Mouse (Mus musculus) neural tube, embryonic 15.5 days (tissue): ENCODE data around the gene Eif1. TPM values are rescaled to one million over a fixed set of nuclear protein-coding genes. Genes with fewer than 3 reads are reported as not detected.
A peak's percentile ranks its signal among the peaks of the same experiment; 100 is the strongest.
"Not testable (repeated sequence)": the region's sequence is repeated elsewhere in the genome, so short reads cannot be mapped to it uniquely, and the experiment has no call there.

Experiments
- ATAC-seq: fragments of 200-750 bp; cut with Nextera tagmentation; 2 replicates; pipeline ENCODE4 v1.8.0; 2017; ENCODE audit warnings: mild to moderate bottlenecking, moderate TSS enrichment, moderate library complexity; ENCODE audit not compliant: low FRiP score
- H3K27ac ChIP-seq: fragments of 300-500 bp; sonication (generic); replicated peaks from 2 replicates; pipeline ENCODE4 v1.5.1; 2015; ENCODE audit warnings: mild to moderate bottlenecking, inconsistent platforms
- H3K27me3 ChIP-seq: fragments of 300-500 bp; sonication (generic); replicated peaks from 2 replicates; pipeline ENCODE4 v1.6.1; 2015; ENCODE audit warnings: inconsistent platforms
- H3K36me3 ChIP-seq: fragments of 300-500 bp; sonication (generic); 2 replicates; pipeline ENCODE4 v1.6.1; 2015; ENCODE audit warnings: inconsistent platforms
- H3K4me1 ChIP-seq: fragments of 300-500 bp; sonication (generic); 2 replicates; pipeline ENCODE4 v1.6.1; 2015; ENCODE audit warnings: inconsistent platforms
- H3K4me2 ChIP-seq: fragments of 300-500 bp; sonication (generic); 2 replicates; pipeline ENCODE4 v1.6.1; 2015; ENCODE audit warnings: inconsistent platforms, mild to moderate bottlenecking, moderate library complexity
- H3K4me3 ChIP-seq: fragments of 300-500 bp; sonication (generic); replicated peaks from 2 replicates; pipeline ENCODE4 v1.5.1; 2015; ENCODE audit warnings: mild to moderate bottlenecking, inconsistent platforms
- H3K9ac ChIP-seq: fragments of 300-500 bp; sonication (generic); replicated peaks from 2 replicates; pipeline ENCODE4 v1.6.1; 2015; ENCODE audit warnings: mild to moderate bottlenecking, inconsistent platforms
- H3K9me3 ChIP-seq: fragments of 300-500 bp; sonication (generic); replicated peaks from 2 replicates; pipeline ENCODE4 v1.6.1; 2016; ENCODE audit warnings: inconsistent platforms
- WGBS: fragments of 180-500 bp; shearing (Covaris S2); methylation state at CpG from one replicate; pipeline ENCODE4 v1.1.7; 2015; ENCODE audit warnings: mixed read lengths; 5-methylcytosine and 5-hydroxymethylcytosine counted together
- polyA plus RNA-seq: library from polyadenylated mRNA; unstranded; fragments of >200 nt; fragmentation: Nextera tagmentation; extraction: Ambion mirVana; gene quantifications from 2 replicates; pipeline ENCODE4 v1.2.1, GENCODE M21; 2015

The Eif1 gene
- polyA plus RNA-seq, 1 experiment from 2014 or later = 1,270 TPM

DNA sequence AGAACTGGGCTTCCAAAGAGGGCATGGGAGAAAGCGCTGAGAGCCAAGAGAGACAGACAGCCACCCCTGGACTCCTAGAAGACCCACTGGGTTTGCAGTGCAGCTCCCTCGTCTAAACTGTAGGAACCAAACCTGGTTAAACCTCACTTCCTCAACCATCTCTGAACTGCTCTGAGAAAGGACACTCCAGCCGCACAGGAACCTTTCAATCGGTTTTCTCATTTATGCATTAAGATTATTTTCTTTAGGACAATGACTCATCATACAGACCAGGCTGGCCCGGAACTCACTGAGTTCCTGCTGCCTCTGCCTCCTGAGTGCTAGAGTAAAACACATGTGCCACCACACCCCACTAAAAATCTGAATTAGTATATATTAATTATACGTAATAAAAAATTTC is 8.1 kb downstream of the Eif1 start:
- no peaks in the 10 kb centered on the region for H3K9me3 ChIP-seq
- no peaks in the 10 kb centered on the region for H3K27me3 ChIP-seq
- peaks cover 26% of the 10 kb centered on the region for H3K4me1 ChIP-seq
- H3K9ac ChIP-seq = no peak overlapping the region
- H3K36me3 ChIP-seq = peaks cover under 1% of the 10 kb centered on the region; the same call in 1 of the 2 replicates
- ATAC-seq = no peak
- H3K4me2 ChIP-seq = no peak overlapping the region
- no peak overlapping the region for H3K27ac ChIP-seq
- no peak overlapping the region for H3K4me3 ChIP-seq
- 90% methylated on average over 6 of the region's 6 CpGs for WGBS

DNA sequence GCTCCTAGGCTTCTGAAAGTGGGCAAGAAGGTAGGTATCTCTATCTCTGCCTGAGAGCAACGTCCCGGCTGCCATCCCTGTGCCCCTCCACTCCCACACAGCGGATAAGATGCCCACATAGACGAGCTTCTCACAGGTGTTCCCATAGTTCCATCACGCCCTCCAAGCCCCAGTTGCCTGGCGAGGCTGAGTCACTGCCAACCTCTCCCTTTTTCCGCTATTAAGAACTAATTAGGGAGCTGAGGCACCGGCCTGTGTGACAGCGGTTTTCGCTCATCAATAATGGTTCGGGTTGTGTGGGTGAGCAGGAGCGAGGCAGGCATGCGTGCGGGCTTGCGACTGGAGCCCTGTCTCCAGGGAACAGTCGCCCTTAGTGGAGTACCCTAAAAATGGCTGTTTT is 10.6 kb downstream of the Eif1 start:
- H3K4me1 ChIP-seq = peaks cover 43% of the 10 kb centered on the region
- WGBS = 34% methylated on average over 16 of the region's 16 CpGs
- no peaks in the 10 kb centered on the region for H3K36me3 ChIP-seq
- H3K27ac ChIP-seq = 0 out of 2 replicates have a peak overlapping the region, but pooled peaks have one; percentile 33
- H3K9me3 ChIP-seq = no peaks in the 10 kb centered on the region
- H3K4me2 ChIP-seq = no peak overlapping the region
- H3K27me3 ChIP-seq = no peaks in the 10 kb centered on the region
- H3K4me3 ChIP-seq = no peak overlapping the region
- ATAC-seq = no peak
- H3K9ac ChIP-seq = no peak overlapping the region

DNA sequence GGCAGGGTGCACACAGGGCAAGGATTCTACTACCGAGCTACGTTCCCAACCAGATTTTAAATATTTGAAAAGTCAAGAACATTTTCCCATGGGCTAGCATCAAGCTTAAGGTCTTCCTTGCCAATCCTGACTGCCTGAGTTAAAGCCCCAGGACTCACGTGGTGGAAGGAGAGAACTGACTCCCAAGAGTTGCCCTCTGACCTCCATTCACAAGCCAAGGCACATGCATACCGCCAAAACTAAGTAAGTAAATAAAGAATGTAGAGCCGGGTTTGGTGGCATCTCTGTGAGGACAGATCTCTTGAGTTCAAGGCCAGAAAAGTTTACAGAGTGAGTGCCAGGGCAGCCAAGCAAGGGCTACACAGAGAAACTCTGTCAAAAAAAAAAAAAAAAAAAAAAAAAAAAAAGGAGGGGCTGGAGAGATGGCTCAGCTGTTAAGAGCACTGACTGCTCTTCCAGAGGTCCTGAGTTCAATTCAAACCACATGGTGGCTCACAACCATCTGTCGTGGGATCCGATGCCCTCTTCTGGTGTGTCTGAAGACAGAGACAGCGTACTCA is 11.2 kb downstream of the Eif1 start:
- ATAC-seq, H3K27ac ChIP-seq, H3K9me3 ChIP-seq, H3K27me3 ChIP-seq, H3K4me2 ChIP-seq, H3K36me3 ChIP-seq, H3K4me3 ChIP-seq, H3K9ac ChIP-seq: not testable (repeated sequence)
- peaks cover 50% of the 10 kb centered on the region for H3K4me1 ChIP-seq
- WGBS = 63% methylated on average over 8 of the region's 8 CpGs

DNA sequence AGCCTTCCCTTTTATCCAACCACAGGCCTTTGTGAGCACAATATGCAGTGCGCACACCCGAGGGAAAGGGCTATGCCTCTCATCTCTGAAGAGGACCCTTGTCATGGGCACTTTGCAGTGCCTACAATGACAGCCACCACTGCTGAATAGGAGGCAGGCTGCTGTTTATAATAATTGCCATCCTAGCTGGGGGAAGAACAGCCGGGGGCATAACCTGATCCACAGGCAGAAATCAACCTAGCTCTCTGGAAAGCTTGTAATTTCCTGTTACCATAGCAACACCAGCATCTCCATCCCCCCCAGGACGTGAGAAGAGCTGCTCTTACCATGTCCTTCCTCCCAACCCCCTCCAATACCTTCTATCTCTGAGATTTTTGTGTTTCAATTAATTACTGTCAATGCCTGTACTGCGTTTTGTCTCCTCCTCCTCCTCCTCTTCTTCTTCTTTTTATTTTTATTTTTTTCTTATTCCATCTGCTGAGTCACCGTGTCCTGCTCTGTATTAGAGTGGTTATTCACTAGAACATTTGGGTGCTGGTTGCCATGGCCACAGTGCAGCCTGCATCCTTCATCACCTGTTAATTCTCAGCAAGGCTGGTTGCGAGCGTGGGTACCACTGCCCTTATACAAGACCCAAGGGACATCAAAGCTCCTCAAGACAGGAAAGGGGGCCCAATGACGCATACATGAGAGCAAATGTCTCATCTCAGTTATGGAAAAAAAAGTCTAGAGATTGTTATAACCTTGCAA is 13.3 kb downstream of the Eif1 start:
- Histone ChIP-seq H3K9ac (no peak overlapping the region), H3K27me3 (no peaks in the 10 kb centered on the region), H3K4me3 (no peak overlapping the region), H3K27ac (peak overlapping the region; percentile 85), H3K36me3 (no peaks in the 10 kb centered on the region), H3K9me3 (no peaks in the 10 kb centered on the region), H3K4me1 (peaks cover 48% of the 10 kb centered on the region), H3K4me2 (peak overlapping the region; percentile 15; the same call in 1 of the 2 replicates)
- peak; percentile 75 for ATAC-seq
- 22% methylated on average over 9 of the region's 9 CpGs for WGBS

DNA sequence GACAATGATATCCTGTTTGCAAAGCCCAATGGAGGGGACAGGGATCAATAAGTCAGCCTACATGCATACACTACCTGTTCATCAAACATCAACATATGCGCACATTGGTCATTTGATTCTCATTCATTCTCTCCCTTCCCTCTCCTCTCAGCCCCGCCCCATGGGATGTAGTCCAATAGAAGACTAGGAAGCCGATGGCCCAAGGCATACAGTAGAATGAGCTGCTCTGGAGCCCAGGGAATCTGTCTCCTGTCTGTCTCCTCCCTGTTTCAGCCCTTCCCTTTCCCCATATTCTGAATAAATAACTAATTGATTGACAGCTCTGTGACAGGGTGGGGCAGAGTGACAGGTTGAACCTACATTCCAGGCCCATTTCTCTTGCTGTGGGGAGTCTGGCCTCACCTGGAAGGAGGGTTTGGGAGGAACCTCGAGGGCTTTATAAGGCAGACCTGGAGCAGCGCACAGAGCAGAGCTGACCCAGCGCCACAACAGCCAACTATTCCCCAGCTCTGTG is 14.3 kb downstream of the Eif1 start, which contains the start of gene Gast:
Gene Gast (plus strand): TSS at position 464 of the 514 bp plus-strand sequence.
- Histone ChIP-seq H3K27me3 (no peaks in the 10 kb centered on the region), H3K27ac (peak within 1 kb of the TSS; percentile 85), H3K9me3 (no peaks in the 10 kb centered on the region), H3K4me1 (peaks cover 48% of the 10 kb centered on the region), H3K36me3 (no peaks in the 10 kb centered on the region), H3K4me3 (no peak within 1 kb of the TSS), H3K4me2 (peak within 1 kb of the TSS; percentile 15; the same call in 1 of the 2 replicates), H3K9ac (no peak within 1 kb of the TSS)
- 71% methylated on average over 6 of the region's 6 CpGs for WGBS
- ATAC-seq = no peak

DNA sequence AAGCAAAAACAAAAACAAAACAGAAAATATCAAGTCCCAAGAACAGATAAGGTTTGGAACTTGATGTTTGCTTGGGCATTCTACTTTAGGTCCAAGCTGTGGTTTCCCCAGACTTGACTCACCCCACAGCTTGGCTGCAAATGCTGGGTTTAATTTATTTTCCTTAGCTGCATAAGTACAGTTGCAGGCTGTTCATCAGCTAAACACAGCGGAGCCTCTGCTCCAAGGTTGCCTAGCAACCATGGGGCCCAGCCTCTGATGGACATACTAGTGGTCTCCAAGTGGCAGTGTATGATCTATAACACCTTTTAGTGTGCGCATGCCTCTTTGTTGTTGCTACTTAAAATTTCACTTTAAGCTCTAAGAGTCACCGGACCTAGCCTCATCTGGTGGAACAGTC is 16.0 kb downstream of the Eif1 start:
- Histone ChIP-seq H3K4me2 (no peak overlapping the region), H3K4me1 (peaks cover 38% of the 10 kb centered on the region), H3K4me3 (no peak overlapping the region), H3K36me3 (no peaks in the 10 kb centered on the region), H3K27me3 (no peaks in the 10 kb centered on the region), H3K9me3 (no peaks in the 10 kb centered on the region), H3K9ac (no peak overlapping the region), H3K27ac (peak overlapping the region; percentile 69)
- 28% methylated on average over 3 of the region's 3 CpGs for WGBS
- 0 out of 2 replicates have a peak, but pooled peaks have one; percentile 28 for ATAC-seq

DNA sequence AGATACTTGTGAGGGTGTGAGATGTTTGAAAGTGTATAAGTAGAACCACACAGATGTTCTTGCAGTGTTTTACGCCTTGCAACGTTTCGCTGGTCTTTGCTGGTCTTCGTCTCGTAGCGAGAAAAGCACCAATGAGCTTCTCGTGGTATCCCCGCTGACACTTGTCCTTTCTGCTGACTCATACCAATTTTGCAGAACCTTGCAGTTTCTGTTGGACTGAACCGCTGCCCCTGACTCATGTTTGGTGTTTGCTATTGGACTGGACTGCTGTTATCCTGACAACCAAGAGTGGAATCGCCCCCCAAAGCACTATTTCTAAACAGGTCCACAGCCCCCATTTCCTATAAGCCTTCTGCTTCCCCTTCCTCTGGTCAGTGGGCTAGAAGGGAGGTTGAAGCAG is 24.6 kb downstream of the Eif1 start:
- no peak for ATAC-seq
- whole genome bisulfite sequencing = 88% methylated on average over 10 of the region's 10 CpGs
- no peaks in the 10 kb centered on the region for H3K27me3 ChIP-seq

DNA sequence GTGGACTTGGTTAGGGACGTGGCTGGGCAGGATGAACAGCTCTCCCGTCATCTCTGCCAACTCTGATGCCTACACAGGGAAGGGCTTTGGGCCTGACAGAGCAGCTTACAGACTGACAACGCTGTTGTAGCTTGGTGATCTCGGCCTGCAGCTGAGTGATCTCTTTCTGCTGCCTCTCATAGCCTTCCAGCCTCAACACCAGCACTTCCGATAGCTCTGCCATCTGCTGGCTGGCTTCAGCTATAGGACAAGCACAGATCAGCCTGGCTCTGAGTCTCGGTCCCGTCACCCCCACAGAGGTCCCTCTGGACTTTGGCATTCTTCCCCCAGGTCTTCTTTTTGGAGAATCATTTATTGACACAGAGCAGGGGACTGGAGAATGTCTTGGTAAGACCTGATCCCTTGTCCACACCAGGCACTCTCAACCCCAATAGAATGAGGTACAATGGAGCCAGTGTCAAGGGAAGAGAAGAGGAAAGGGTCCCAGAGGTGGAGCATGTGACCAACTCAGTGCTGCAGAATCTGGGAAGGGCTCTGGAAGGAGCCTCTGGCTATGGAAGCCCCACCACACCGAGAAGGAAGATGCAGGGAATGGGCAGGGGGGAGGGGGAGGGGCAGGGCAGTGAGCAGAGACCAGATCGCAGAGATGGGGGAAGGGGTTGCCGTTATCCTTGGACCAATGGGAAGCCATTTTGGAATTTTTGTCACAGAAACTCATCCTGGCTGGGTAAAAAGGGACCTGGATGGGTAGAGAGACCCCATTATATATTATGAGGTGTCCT is 32.6 kb downstream of the Eif1 start:
- H3K27ac ChIP-seq = peak overlapping the region; percentile 51; the same call in 1 of the 2 replicates
- no peak overlapping the region for H3K4me3 ChIP-seq
- no peak for ATAC-seq
- H3K4me2 ChIP-seq = no peak overlapping the region
- no peaks in the 10 kb centered on the region for H3K36me3 ChIP-seq
- H3K9ac ChIP-seq = peak overlapping the region; percentile 30; the same call in 1 of the 2 replicates
- H3K9me3 ChIP-seq = no peaks in the 10 kb centered on the region
- WGBS = 34% methylated on average over 10 of the region's 10 CpGs
- peaks cover 40% of the 10 kb centered on the region for H3K4me1 ChIP-seq
- no peaks in the 10 kb centered on the region; the same call in 1 of the 2 replicates for H3K27me3 ChIP-seq

More for the DNA sequence above, 24.6 kb downstream of the Eif1 start:
- no peak overlapping the region for H3K4me2 ChIP-seq
- no peaks in the 10 kb centered on the region for H3K9me3 ChIP-seq
- H3K36me3 ChIP-seq = no peaks in the 10 kb centered on the region
- H3K4me1 ChIP-seq = peaks cover 10% of the 10 kb centered on the region
- no peak overlapping the region for H3K9ac ChIP-seq
- H3K27ac ChIP-seq = no peak overlapping the region
- no peak overlapping the region for H3K4me3 ChIP-seq

DNA sequence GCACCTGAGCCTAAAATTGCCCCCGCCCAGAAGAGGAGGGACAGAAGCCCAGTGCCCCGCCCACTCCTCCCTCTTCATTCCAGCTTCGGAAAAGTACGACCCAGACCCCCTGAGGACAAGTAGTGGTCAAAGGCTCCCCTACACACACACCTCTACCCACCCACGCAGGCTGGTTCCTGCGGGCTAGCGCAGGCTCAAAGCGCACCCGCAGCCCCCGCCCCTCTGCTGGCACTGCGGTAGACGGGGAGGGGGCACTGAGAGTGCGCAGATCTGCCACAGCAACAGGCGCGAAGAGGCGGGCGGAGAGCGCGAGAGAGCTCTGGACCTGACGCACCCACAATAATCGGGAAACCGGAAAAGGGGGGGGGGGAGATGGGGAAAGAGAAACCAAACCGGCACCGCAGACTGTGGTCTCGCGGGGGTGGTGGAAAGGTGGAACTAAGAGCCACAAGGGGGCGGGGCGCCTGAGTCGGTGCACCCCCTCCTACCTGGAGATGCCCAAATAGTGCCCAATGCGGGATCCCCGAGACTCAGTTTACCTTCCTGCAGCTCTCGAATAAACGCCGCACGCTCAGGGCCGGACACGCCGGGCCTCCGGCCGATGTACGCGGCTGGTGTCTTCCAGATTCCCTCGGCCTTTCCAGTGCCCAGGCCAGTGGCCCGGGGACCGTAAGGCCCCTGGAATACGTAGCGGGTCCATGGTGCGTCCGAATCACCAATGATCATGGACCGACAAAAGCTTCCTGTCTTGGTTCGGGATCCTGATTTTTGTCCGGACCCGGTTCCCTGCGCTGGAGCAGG is 35.7 kb downstream of the Eif1 start:
- Histone ChIP-seq H3K4me1 (peaks cover 31% of the 10 kb centered on the region), H3K27me3 (peaks cover 15% of the 10 kb centered on the region; the same call in 1 of the 2 replicates), H3K9me3 (no peaks in the 10 kb centered on the region), H3K36me3 (no peaks in the 10 kb centered on the region), H3K4me2 (peak overlapping the region; percentile 98), H3K4me3 (peak overlapping the region; percentile 82), H3K9ac (peak overlapping the region; percentile 72), H3K27ac (peak overlapping the region; percentile 80)
- ATAC-seq = peak; percentile 56
- WGBS = under 1% methylated on average over 54 of the region's 54 CpGs

DNA sequence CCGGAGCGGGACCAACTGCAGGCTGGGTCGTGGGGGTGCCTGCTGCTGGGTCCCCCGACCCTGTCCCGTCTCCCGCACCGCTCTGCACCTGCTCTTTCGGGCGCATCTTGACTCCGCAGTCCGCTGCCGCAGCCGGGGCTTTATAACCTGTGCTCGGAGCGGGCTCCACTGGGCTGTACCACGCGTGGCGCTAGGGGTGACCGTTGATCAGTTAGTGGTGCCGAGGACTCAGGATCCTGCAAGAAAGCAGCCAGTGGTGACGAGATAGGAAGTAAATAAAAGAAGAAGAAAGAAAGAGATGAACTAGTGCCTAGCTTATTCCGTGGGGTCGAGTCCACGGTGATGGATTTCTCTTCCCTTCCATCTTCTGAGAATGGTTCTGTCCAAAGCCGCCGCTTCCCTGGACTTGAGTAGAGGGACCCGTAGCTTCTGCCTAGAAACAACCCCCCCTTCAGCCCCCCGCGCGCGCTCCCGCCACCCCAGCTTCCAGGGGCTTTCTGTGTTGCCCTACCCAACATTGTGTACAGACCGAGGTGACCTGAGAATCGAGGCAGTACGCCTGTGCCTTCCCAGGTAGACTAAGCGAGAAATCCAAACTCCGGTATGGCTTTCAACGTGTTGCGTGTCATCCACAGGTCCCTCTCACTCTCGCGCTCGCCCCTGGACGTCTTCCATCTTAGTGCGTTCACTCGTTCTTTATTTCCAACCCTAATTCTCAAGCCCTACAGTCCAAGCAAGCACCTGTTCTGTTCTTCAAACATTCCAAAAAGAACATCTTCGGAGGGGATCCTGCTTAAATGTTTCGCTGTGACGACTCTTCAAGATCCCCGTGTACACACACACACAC is 36.5 kb downstream of the Eif1 start, which contains the start of gene Hap1:
Gene Hap1 (minus strand): TSS at position 157 of the 847 bp plus-strand sequence.
- Histone ChIP-seq H3K27me3 (peaks cover 18% of the 10 kb centered on the region; the same call in 1 of the 2 replicates), H3K4me2 (peak within 1 kb of the TSS; percentile 98), H3K4me3 (peak within 1 kb of the TSS; percentile 82), H3K9me3 (no peaks in the 10 kb centered on the region), H3K4me1 (peaks cover 31% of the 10 kb centered on the region), H3K27ac (peak within 1 kb of the TSS; percentile 80), H3K36me3 (no peaks in the 10 kb centered on the region), H3K9ac (peak within 1 kb of the TSS; percentile 72)
- peak; percentile 83 for ATAC-seq
- WGBS = 1% methylated on average over 49 of the region's 49 CpGs
